Mouse (Mus musculus) CH12.LX (cell line): ENCODE data around the gene Frmd4a. TPM values are rescaled to one million over a fixed set of nuclear protein-coding genes. Genes with fewer than 3 reads are reported as not detected.

Source experiments
- DNase-seq: peaks from one replicate; pipeline ENCODE4 v3.0.0-alpha.2; 2013; ENCODE audit errors: extremely low read depth
- H3K27ac ChIP-seq: 2 replicates; pipeline ENCODE4 v1.5.1; 2012; ENCODE audit warnings: low read depth, mild to moderate bottlenecking, control low read depth, moderate library complexity; ENCODE audit not compliant: insufficient read depth
- H3K27me3 ChIP-seq: replicated peaks from 2 replicates; pipeline ENCODE3; 2012; ENCODE audit warnings: inconsistent platforms
- H3K36me3 ChIP-seq, 2 experiments: replicated peaks in 1 of 2; 2 replicates each; pipeline versions ENCODE3 to v1.6.1; 2012; ENCODE audit warnings: inconsistent platforms in 1 of 2, low read length in 1 of 2, mild to moderate bottlenecking in 1 of 2, mixed read lengths in 1 of 2, moderate library complexity in 1 of 2; ENCODE audit not compliant: control insufficient read depth in 1 of 2, insufficient read depth in 1 of 2
- H3K4me1 ChIP-seq, 2 experiments: 2 replicates each; pipeline ENCODE4 v1.6.1; 2012; ENCODE audit warnings: inconsistent platforms in 1 of 2, moderate library complexity in 1 of 2; ENCODE audit not compliant: insufficient read depth in 2 of 2, control insufficient read depth in 1 of 2
- H3K4me2 ChIP-seq: 2 replicates; pipeline ENCODE4 v1.6.1; 2012; ENCODE audit warnings: low read depth, mild to moderate bottlenecking, control low read depth; ENCODE audit not compliant: poor library complexity, insufficient read depth, severe bottlenecking
- H3K4me3 ChIP-seq, 3 experiments: fragments of 150-350 bp in 1 of 3; sonication (generic) in 1 of 3; replicated peaks in 1 of 3; 2 replicates each; pipeline versions ENCODE3 to v1.5.1; 2011 to 2012; ENCODE audit warnings: low read depth in 2 of 3, low read length in 2 of 3, mild to moderate bottlenecking in 2 of 3, moderate library complexity in 2 of 3, control low read depth in 1 of 3, improper control_type of control experiment in 1 of 3, inconsistent platforms in 1 of 3, mixed read lengths in 1 of 3; ENCODE audit not compliant: poor library complexity in 1 of 3
- H3K79me2 ChIP-seq: replicated peaks from 2 replicates; pipeline ENCODE4 v1.6.1; 2012; ENCODE audit warnings: mild to moderate bottlenecking, moderate library complexity; ENCODE audit not compliant: control insufficient read depth, poor library complexity, insufficient read depth, severe bottlenecking; ENCODE audit errors: extremely low read depth
- H3K9ac ChIP-seq: 2 replicates; pipeline ENCODE4 v1.6.1; 2012; ENCODE audit warnings: low read depth, mild to moderate bottlenecking, control low read depth, moderate library complexity; ENCODE audit not compliant: insufficient read depth
- H3K9me3 ChIP-seq: replicated peaks from 2 replicates; pipeline ENCODE3; 2012; ENCODE audit warnings: low read length, inconsistent platforms, mixed read lengths
- HCFC1 ChIP-seq: IDR thresholded peaks from 2 replicates; pipeline ENCODE4 v1.6.1; 2012; ENCODE audit warnings: low read depth, mild to moderate bottlenecking, inconsistent platforms, low read length, improper control_type of control experiment
- JUND ChIP-seq: conservative IDR thresholded peaks from 2 replicates; pipeline ENCODE4 v1.6.1; 2011; ENCODE audit warnings: low read depth, low read length, improper control_type of control experiment
- MAX ChIP-seq: IDR thresholded peaks from 2 replicates; pipeline ENCODE4 v1.6.1; 2011; ENCODE audit warnings: low read length, improper control_type of control experiment
- POLR2AphosphoS2 ChIP-seq: IDR thresholded peaks from 2 replicates; pipeline ENCODE4 v1.6.1; 2011; ENCODE audit warnings: low read depth, low read length, improper control_type of control experiment
- RAD21 ChIP-seq: IDR thresholded peaks from 2 replicates; pipeline ENCODE4 v1.6.1; 2011; ENCODE audit warnings: low read depth, mild to moderate bottlenecking, low read length, improper control_type of control experiment, moderate library complexity
- SIN3A ChIP-seq: IDR thresholded peaks from 2 replicates; pipeline ENCODE4 v1.6.1; 2012; ENCODE audit warnings: low read length, improper control_type of control experiment, inconsistent platforms
- TBP ChIP-seq: conservative IDR thresholded peaks from 2 replicates; pipeline ENCODE4 v1.6.1; 2011; ENCODE audit warnings: low read depth, low read length, improper control_type of control experiment
- TCF12 ChIP-seq: IDR thresholded peaks from 2 replicates; pipeline ENCODE4 v1.6.1; 2014; ENCODE audit warnings: low read depth, mild to moderate bottlenecking, inconsistent platforms, low read length, improper control_type of control experiment
- ZC3H11A ChIP-seq: IDR thresholded peaks from 2 replicates; pipeline ENCODE4 v1.6.1; 2012; ENCODE audit warnings: low read depth, mild to moderate bottlenecking, inconsistent platforms, low read length, improper control_type of control experiment
- dilution Hi-C: fragments of 300-500 bp; cut with MboI; formaldehyde crosslinking; loops from 2 replicates; pipeline ENCODE4 v1.14.3; 2020; ENCODE audit warnings: low sequenced_read_pairs; ENCODE audit not compliant: extremely low pct_unique_long_range_greater_than_20kb, extremely low pct_ligation_motif_present
- in situ Hi-C: fragments of 300-500 bp; cut with MboI; formaldehyde crosslinking; loops from 3 replicates; pipeline ENCODE4 v1.14.3; 2019; ENCODE audit warnings: low sequenced_read_pairs, low pct_ligation_motif_present, low pct_unique_long_range_greater_than_20kb, mixed read lengths
- polyA plus RNA-seq: library from polyadenylated mRNA; unstranded; fragments of >175 nt; gene quantifications from 2 replicates; pipeline ENCODE4 v1.2.1, GENCODE M21; 2012; ENCODE audit warnings: low read depth; ENCODE audit not compliant: insufficient read length
- total RNA-seq, 2 experiments: library from RNA; depleted of rRNA; stranded (reverse); fragments of 300-350 nt in 1 of 2; fragments of >200 nt in 1 of 2; gene quantifications; 2 replicates each; pipeline ENCODE4 v1.2.3; 2012 to 2014

Frmd4a gene
- total and polyA plus RNA-seq, 3 experiments = 0.13 to 2.0 (median 0.32) TPM

DNA sequence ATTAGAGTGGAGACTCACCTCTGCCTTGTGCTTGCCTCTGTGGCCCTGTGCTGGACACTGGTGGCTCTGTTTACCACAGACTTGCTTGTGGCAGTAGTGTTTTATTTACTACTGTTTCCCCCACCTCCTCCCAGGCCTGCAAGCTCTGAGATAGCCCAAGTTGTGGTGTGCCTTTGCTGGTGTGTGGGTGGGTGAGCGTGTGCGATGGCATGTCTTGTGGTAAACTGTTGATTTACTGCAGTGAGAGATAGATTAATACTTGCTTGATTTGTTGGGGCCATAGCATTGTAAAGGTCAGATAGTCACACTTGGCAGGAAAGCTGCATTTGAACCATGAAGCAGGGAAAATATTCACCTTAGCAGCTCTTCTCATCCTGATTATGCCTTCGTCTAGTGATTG lies 172.8 kb downstream of the Frmd4a start:
- DNase-seq = no peak
- dilution Hi-C loops (no loop called here), in situ Hi-C loops (no loop called here)
- Histone ChIP-seq H3K27me3 (no peaks in the 10 kb centered on the region), H3K4me2 (no peak overlapping the region), H3K79me2 (no peaks in the 10 kb centered on the region), H3K36me3 (no peaks in the 10 kb centered on the region), H3K27ac (no peak overlapping the region), H3K4me1 (peaks cover 0 to 2% of the 10 kb centered on the region in 2 experiments; a peak in 1 of 4 replicates), H3K9ac (no peak overlapping the region), H3K9me3 (no peaks in the 10 kb centered on the region), H3K4me3 (no peak overlapping the region)
- TF ChIP-seq TCF12 (no peak), JUND (no peak), ZC3H11A (no peak), POLR2AphosphoS2 (no peak)

DNA sequence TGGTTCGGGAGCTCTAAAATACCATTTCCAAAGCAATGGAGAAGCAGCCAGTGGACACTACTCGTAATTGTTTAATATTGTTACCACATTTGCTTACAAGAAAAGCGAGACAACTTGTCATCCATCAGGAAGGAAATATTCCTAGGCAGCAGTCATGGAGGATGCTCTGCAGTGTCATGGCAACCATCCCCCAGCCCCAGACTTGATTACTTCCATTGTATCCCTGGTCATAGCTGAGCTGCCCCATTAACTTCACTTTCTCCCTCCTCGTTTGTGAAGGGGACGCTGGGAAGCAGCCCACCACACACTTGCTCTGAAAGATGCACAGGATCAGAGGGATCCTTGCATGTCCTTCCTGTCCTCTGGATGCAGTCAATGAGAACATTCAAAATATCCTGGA lies 173.5 kb downstream of the Frmd4a start:
- in situ Hi-C loops = no loop called here
- dilution Hi-C loops = no loop called here
- Histone ChIP-seq H3K27ac (no peak overlapping the region), H3K4me2 (no peak overlapping the region), H3K9ac (no peak overlapping the region), H3K27me3 (no peaks in the 10 kb centered on the region), H3K9me3 (no peaks in the 10 kb centered on the region), H3K4me1 (peaks cover 0 to 2% of the 10 kb centered on the region in 2 experiments; a peak in 1 of 4 replicates), H3K79me2 (no peaks in the 10 kb centered on the region), H3K36me3 (no peaks in the 10 kb centered on the region), H3K4me3 (no peak overlapping the region)
- DNase-seq = no peak
- TF ChIP-seq RAD21 = no peak
- no peak for TF ChIP-seq SIN3A
- no peak for TF ChIP-seq MAX
- no peak for TF ChIP-seq TBP

DNA sequence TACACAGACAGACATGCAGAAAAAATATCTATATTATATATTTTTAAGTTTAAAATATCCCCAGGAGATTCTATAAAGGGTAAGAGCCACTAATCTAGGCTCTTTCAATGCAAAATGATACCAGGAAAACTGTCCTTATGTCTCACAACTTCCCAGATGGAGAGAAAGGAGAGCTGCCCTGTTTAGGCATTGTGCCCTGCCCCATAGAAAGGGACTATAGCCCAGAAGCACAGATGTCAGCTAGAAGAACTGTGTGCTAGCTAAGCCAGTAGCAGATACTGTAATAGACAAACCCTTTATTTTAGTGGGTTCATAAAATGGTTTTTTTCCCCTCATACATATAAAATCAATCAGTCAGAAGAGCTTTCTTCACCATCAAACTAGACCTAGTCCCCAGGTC lies 175.7 kb downstream of the Frmd4a start:
- Histone ChIP-seq H3K27me3 (no peaks in the 10 kb centered on the region), H3K4me2 (no peak overlapping the region), H3K27ac (no peak overlapping the region), H3K36me3 (no peaks in the 10 kb centered on the region), H3K4me3 (no peak overlapping the region), H3K79me2 (no peaks in the 10 kb centered on the region), H3K4me1 (peaks cover 0 to 2% of the 10 kb centered on the region in 2 experiments; a peak in 1 of 4 replicates), H3K9me3 (no peaks in the 10 kb centered on the region), H3K9ac (no peak overlapping the region)
- in situ Hi-C loops (no loop called here), dilution Hi-C loops (no loop called here)
- TF ChIP-seq TCF12 (no peak), HCFC1 (no peak)
- DNase-seq = no peak
